Mouse (Mus musculus): Measurements from ENCODE around the gene Lsm2. TPM values are rescaled to one million over a fixed set of nuclear protein-coding genes. Genes with fewer than 3 reads are reported as not detected.
A peak's percentile ranks its signal among the peaks of the same experiment; 100 is the strongest.
"Not testable (repeated sequence)": the region's sequence is repeated elsewhere in the genome, so short reads cannot be mapped to it uniquely, and the experiment has no call there.

The Lsm2 gene
- total RNA-seq, 2 experiments from 2014 or later: 15.0 to 15.4 TPM

- no peak for DNase-seq
Observed at GRCm38 (mm10) chr17:34956340-34956739, 25.3 kb upstream of the Lsm2 start.

- DNase-seq: not testable (repeated sequence)
Observed at GRCm38 (mm10) chr17:34957291-34957690, 24.4 kb upstream of the Lsm2 start.

GRCm38 (mm10) chr17:34957966-34958365 is 23.7 kb upstream of the Lsm2 start:
- not testable (repeated sequence) for DNase-seq

GRCm38 (mm10) chr17:34958734-34959129 is 22.9 kb upstream of the Lsm2 start:
- DNase-seq: not testable (repeated sequence)

- DNase-seq: peak; percentile 85
Observed at GRCm38 (mm10) chr17:34959130-34959778, 22.4 kb upstream of the Lsm2 start, which contains the start of gene Hspa1b. Gene Hspa1b, minus strand, starts transcription at chr17:34959238.

GRCm38 (mm10) chr17:34959881-34960515 is 21.7 kb upstream of the Lsm2 start:
- no peak for DNase-seq

- no peak for DNase-seq
Observed at GRCm38 (mm10) chr17:34960702-34961493, 20.8 kb upstream of the Lsm2 start.

- peak; percentile 29 for DNase-seq
Observed at GRCm38 (mm10) chr17:34962125-34962524, 19.5 kb upstream of the Lsm2 start.

- no peak for DNase-seq
Observed at GRCm38 (mm10) chr17:34962841-34963240, 18.8 kb upstream of the Lsm2 start.

GRCm38 (mm10) chr17:34964640-34965049 is 17.0 kb upstream of the Lsm2 start:
- no peak for DNase-seq

GRCm38 (mm10) chr17:34965627-34966026 is 16.0 kb upstream of the Lsm2 start:
- no peak for DNase-seq

GRCm38 (mm10) chr17:34969822-34970221 is 11.8 kb upstream of the Lsm2 start, which contains the start of gene Gm20481:
Gene Gm20481, plus strand, starts transcription at chr17:34969912.
- not testable (repeated sequence) for DNase-seq

- DNase-seq: not testable (repeated sequence)
Observed at GRCm38 (mm10) chr17:34970850-34971249, 10.8 kb upstream of the Lsm2 start.

GRCm38 (mm10) chr17:34971694-34972068 is 10.0 kb upstream of the Lsm2 start:
- DNase-seq: not testable (repeated sequence)

- peak; percentile 81 for DNase-seq
Observed at GRCm38 (mm10) chr17:34972069-34972749, 9.5 kb upstream of the Lsm2 start, which contains the start of the genes Hspa1a and Hspa1l. Gene Hspa1a, minus strand, starts transcription at chr17:34972156. Gene Hspa1l, plus strand, starts transcription at chr17:34972703.

- DNase-seq: no peak
Observed at GRCm38 (mm10) chr17:34975581-34976492, 5.8 kb upstream of the Lsm2 start.

- DNase-seq: no peak
Observed at GRCm38 (mm10) chr17:34977000-34977399, 4.7 kb upstream of the Lsm2 start.

- no peak for DNase-seq
Observed at GRCm38 (mm10) chr17:34978239-34978638, 3.4 kb upstream of the Lsm2 start.

- no peak for DNase-seq
Observed at GRCm38 (mm10) chr17:34979631-34980030, 2.0 kb upstream of the Lsm2 start.

- no peak for DNase-seq
Observed at GRCm38 (mm10) chr17:34980655-34981054, 1.0 kb upstream of the Lsm2 start.

GRCm38 (mm10) chr17:34982328-34982727 is 666 bp downstream of the Lsm2 start:
- no peak for DNase-seq

Measured in gastrocnemius, postnatal 25 days (tissue).